Mouse (Mus musculus) forelimb bud, embryonic 11.5 days (tissue): ENCODE results near the gene H2afv.

Source experiments
- DNase-seq: peaks from one replicate; pipeline ENCODE4 v3.0.0-alpha.2; 2012; ENCODE audit warnings: low read depth, low spot score

Gene H2afv

DNA sequence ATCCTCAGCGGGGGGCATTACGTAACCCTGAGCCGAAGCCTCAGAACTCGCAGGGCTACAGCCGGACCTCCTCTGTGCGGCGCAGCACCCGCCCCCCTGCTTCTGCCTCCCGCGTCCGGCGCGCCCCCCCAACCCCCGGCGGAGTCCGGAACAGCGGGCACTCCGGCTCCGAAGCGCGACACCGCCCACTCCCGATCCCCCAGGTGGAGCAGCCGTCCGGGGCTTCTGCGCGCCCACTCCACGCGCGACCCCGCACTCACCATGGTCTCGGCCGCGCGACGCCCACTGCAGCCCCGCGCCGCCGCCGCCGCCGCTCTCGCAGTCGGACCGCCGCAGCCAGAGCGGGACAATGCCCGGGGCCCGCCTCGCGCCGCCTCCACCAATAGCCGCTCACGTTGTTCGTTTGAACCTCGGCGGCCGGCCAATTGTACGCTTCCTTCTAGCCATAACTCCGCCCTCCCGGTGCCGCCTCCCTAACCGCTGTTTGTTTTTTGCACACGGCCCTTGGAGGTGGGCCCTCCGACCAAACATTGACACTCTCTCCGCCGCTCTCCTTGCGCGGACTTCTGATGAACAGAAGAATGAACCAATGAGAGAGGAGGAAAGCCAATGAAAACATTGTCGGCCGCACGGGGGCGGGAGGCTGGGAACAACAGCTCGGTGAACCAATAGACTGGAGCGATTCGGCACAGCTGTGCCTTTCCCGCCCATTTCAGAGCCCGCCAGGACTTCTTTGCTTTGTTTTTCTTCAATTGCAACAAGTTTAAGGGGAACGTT lies at the start of gene H2afv:
Gene H2afv (minus strand): TSS at position 367 of the 777 bp plus-strand sequence.
- DNase-seq, result peak; percentile 99

DNA sequence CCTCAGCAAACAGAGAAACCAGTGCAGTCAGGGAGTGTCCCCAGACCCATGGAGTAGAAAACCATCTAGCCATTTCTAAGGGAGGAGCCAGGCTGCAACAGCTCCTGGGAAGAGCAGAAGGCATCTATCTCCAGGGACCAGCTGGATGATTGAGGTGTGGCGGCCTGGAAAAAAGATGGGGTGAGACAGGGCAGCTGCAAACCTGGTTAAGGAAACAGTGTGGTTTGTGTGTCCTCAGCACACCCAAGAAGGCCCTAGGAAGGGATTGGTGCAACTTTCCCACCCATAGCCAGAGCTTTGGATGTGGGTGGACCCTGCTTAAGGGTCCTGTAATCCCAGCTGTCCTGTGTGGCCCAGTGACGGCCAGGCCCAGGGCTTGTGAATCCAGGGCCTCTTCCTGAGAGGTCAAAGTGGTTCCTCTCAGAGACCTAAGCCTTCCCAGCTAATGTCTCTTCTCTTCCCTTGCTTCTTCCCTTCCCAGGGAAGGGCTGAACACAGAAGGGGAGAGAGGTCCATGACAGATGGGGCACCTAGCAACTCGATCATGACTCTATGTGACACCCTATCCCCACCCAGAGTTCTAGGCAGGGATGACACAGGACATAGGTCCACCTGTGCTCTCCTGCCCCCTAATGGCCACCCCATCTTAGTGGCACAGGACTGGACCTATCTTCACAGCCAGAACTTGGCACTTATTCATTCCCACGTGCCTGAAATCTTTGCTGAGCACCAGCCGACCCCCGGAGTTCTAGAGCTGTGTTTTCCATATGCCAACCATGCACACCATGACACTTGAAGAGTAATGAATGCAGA lies 45.7 kb upstream of the H2afv start:
- no peak for DNase-seq

DNA sequence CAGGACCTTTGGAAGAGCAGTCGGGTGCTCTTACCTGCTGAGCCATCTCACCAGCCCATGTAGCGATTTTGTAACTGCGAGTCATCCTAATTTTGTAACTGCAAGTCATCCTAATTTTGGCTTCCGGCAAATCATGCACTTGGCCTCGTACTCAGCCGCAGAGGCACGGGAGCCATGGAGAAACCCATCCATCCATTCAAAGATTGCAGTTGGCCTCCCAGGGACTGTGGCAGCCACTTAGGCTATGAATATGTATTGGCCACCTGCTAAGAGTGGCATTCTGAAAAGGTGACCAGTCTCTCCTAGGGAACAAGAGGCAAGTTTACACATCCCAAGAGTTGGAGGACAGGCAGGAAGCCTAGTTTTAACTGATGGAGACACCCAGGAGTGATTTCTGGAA lies 45.0 kb upstream of the H2afv start:
- no peak for DNase-seq

DNA sequence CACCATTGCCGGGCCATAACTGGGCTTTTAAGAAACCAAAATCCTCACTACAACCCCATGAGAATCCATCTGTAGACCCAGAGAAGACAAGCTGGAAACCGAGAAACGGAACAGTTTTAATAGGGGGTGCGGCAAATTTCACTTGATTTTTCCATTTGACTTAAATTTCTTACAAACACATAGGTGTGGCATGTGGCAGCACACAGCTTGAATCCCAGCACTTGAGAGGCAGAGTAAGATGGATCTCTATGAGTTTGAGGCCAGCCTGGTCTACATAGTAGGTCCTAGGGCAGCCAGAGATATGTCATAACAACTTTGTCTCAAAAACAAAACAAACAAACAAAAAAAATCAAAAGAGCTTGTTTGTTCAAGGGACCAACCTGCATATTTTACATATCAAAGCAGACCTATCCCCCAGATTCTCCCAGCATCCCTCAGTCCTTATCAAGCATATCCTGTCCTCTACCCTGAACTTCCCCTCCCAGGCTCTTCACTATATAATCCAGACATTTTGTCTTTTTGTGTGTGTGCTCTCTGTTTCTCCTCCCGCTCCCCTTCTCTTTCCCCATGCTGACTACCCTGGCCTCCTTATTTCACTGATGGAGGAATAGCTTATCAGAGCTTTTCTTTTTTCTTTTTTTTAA lies 43.9 kb upstream of the H2afv start:
- DNase-seq, result no peak

GRCm38 (mm10) chr11:6487496-6487895 lies 43.3 kb upstream of the H2afv start:
- no peak for DNase-seq

DNA sequence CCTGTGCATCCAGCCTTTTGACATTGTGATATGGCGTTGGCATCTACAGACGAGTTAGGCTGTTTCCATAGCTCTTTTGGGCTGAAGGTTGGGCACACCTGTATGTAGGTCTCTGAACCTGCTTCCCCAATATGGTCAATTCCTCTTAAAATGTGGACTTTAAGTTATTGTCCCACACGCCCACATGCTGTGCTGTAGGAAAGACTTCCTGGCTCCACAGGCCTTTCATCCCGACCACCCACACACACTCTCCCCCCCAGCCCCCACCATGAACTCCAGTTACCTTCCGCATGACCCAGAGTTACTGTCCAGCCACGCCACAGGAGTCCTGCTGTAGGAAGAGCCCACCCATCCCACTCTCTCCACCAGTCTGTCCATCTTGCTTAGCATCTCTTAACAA lies 42.7 kb upstream of the H2afv start:
- no peak for DNase-seq

DNA sequence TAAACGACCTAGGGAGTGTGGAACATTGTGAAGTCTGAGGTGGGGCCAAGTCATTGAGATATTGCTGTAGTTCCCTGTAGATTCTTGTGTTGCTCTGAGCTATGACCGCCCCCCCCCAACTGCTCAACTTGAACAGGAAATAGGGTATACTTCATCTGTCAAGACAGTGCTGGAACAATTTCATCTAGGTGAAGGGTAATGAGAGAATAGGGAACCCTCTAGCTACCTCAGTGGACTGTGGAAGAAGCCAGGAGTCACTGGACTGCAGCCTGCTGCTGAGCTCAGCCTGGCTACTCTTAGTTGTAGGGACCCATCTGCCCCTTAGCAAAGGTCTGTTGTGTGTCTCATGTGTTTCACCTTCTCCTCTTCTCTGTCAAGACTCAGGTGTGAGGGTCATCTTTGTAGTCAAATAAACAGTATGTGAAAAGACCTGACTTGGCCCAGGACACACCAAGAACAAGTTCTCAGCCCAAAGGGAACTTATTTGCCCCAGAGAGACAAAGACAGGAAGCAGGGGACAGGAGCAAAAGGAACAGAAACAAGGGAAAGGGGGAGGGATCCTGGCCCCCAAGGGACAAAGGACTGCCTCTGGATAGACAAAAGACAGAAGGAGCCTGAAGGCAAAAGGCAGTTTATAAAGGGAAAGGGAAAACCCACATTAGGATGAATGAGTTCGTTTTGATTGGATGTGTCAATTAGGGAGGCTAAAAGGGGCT lies 40.2 kb upstream of the H2afv start:
- DNase-seq, result no peak

- DNase-seq, result no peak
Observed at GRCm38 (mm10) chr11:6483103-6483502, 38.9 kb upstream of the H2afv start.

DNA sequence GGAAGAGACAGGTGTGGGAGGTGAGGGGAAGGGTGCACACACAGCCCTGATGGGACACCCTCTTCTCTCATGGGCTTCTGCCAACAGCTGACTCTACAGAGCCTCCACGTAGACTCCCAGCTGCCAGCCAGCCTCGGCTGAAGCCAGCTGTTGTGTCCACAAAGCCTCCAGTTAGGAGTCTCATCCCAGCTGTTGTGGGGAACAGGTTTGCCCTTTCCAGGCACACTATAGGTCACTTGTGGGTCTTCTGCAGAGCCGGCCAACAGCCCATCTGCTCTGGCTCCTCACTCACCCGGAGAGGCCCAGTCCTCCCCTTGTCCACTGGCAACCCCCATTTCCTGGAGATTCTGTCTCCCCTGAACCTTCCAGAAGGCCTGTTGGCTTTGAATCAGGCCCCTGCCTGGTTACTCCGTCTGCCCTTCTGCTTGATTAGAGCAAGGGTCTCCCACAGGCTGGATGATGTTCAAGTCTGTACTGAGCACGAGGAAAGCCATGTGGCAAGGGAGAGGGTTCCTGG lies 37.5 kb upstream of the H2afv start:
- no peak for DNase-seq

- DNase-seq, result no peak
Observed at GRCm38 (mm10) chr11:6480681-6481405, 36.6 kb upstream of the H2afv start.

- no peak for DNase-seq
Observed at GRCm38 (mm10) chr11:6480191-6480590, 35.9 kb upstream of the H2afv start.

DNA sequence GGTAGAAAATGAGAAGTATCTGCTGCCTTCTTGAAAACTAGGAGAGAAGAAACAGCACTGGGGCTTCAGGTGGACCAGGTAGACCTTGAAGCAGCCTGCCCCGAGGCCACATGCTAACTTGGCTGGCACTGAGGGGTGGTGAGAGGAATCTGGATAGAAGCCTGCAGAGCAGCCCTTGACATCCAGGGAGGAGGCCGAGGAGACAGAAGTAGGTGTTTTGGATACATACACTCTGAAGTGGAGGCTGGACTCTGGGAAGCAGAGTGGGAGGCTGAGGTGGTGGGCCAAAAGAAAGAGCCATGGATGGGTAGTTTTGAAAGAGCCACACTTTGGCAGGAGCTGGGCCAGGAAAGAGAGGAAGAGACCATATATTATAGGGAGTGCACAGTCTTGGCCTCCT lies 35.0 kb upstream of the H2afv start:
- DNase-seq, result no peak

DNA sequence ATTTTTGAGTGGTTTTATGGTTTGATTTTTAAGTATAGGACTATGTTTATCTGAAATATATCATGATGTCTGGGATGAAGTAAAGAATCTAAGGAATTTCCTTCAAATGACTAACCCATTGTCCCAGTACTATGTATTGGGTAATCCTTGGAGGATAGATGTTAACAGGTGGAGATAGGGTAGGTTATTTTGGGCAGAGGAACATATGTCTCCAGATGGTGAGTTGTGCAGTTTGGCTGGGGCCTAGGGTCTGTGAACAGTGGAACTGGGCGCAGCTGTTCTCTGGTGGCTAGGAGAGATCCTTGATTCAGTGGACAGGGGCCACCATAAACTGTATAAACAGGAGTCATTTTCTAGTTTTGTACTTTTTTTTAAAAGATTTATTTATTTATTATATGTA lies 33.1 kb upstream of the H2afv start:
- no peak for DNase-seq

DNA sequence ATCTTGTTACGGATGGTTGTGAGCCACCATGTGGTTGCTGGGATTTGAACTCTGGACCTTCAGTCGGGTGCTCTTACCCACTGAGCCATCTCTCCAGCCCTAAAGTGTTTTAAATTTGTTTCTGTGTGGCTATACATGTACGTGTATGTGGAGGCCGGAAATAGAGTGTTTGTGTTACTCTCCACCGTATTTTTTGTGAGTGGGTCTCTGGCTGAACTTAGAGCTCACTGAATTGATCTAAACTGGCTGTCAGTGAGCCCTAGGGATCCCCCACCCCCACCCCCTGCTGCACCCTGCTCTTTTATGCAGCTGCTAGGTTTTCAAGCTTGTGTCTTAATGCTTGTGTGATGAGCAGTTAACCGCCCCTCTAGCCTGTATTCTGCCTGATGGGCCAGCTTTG lies 32.6 kb upstream of the H2afv start:
- no peak for DNase-seq

- DNase-seq, result peak; percentile 69
Observed at GRCm38 (mm10) chr11:6475867-6476484, 31.7 kb upstream of the H2afv start, which contains the start of gene Purb. Gene Purb, minus strand, starts transcription at chr11:6475917.

DNA sequence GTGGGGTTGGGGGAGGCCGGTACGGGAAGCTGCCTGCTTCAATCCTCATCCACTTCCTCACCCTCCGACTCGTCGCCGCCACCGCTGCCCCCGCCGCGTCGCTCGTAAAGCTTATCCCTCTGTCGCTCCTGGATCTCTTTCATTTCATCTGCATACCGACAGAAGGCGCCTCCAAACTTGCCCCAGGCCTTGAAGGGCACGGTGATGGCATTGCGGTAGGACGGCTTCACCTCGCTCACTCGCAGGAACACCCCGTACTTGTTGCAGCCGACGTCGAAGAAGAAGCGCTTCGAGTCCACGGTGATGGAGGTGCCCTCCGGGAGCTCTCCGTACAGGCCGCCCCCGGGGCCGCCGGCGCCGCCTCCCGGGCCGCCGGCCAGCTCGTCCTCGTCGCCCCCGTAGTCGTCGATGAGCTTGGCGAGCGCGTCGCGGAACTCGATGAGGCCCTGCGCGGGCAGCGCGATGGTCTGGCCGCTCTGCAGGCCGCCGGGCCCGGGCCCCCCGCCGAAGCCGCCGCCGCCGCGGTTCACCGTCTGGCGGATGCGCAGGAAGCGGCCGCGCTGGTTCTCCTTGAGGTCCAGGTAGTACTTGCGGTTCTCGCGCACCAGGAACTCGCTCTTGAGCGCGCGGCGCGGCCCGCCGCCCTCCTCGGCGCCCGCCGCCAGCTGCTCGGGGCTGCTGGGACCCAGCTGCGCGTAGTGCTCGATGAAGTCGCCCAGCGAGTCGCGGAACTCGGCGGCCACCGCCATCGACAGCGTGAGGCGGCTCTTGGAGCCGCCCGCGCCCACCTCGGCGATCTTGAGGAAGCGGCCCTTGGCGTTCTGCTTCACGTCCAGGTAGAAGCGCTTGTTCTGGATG lies 30.9 kb upstream of the H2afv start:
- peak; percentile 25 for DNase-seq

DNA sequence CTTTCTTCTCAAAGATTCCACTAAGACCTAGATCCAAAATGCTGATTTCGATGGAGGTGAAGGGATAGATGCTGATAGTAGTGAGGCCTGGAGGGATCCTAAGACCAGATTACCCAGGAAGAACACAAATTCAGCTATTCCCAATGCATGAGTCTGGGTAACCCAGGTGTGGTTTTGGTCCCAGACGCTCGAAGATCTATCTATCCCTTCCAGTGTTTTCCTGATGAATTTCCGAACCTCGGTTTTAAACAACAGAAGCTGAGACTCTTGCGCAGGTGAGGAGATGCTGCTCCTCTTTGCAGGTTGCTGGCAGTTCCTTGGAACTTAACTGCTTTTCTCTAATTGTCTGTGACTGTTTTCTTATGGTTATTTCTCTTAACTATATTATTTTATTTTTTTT lies 30.1 kb upstream of the H2afv start:
- DNase-seq, result no peak

DNA sequence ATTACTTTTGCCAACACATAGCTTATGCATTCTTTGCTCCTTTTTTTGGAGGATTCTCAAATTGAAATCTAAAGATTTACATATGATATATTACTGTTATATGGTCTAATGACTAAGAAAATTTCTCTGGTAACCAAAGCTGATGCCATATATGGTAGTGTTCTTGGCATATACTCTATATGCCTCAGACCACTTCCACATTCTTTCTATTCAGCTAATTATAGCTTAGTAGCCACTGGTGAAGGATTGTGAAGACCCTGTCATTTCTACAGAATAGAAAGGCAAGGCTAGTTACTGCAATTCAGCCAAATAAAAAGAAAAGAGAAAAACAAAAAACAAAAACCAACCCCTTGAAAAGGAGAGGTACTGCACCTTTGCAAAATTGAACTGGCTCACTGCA lies 27.8 kb upstream of the H2afv start:
- DNase-seq, result no peak

GRCm38 (mm10) chr11:6471493-6471892 lies 27.2 kb upstream of the H2afv start:
- DNase-seq, result no peak
